Mouse (Mus musculus) left cerebral cortex, postnatal 4 days (tissue): ENCODE results near the gene Endod1. TPM values are rescaled to one million over a fixed set of nuclear protein-coding genes. Genes with fewer than 3 reads are reported as not detected.

Source experiments
- DNase-seq: peaks from one replicate; pipeline ENCODE4 v3.0.0-alpha.2; 2022
- intact Hi-C: fragments of 180-260 bp; cut with DNase I; formaldehyde crosslinking; loops from one replicate; pipeline ENCODE4 v1.15.1; 2025
- total RNA-seq, 2 experiments: library from RNA; stranded (reverse); gene quantifications; 2 replicates each; pipeline ENCODE4 v1.2.3; 2021

The Endod1 gene
- total RNA-seq: 10 to 100 TPM; 40.3 to 44.7 TPM

DNA sequence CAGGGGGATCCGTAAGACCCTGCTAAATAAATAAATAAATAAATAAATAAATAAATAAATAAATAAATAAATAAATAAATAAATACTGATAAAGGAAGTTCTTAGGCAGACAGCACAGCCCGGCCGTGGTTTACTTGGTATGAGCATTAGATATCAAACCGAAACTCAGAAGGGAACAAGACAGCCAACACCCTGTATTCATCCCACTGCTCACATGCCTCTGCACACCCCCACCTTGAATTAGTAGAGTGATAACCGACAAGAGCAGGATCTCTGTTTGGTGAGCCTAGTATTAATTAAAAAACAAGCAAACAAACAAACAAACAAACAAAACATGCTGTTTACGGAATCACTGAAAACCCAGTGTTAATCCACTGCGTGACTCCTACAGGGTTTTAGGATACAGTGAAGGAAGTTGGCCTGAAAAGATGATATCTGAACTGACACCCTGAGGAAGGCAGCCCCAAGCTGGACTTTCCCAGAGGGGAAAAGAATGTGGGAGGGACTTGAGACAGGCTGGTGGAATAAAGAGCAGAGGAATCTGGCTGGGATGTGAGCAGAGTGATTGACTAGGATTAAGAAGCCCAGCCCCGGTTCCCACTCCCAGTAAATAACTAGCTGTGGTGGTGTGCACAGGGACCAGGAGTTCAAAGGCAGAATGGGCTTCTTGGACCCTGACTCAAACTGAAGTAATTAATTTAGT lies at the start of gene Endod1:
Endod1 (minus strand) TSS at position 155 of the 703 bp plus-strand sequence.
- DNase-seq: peak; percentile 21
- intact Hi-C loops: no loop called here

DNA sequence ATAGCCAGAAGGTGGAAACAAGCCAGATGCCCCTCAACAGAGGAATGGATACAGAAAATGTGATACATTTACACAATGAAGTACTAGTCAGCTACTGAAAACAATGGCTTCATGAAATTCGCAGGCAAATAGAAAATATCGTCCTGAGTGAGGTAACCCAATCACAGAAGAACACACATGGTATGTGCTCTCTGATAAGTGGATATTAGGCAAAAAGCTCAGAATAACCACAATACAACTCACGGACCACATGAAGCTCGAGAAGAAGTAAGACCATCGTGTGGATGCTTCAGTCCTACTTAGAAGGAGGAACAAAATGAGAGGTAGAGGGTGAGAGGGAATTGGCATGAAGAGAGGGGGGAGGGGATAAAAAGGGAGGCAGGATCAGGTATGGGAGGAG lies 27.8 kb upstream of the Endod1 start:
- intact Hi-C loops: no loop called here
- no peak for DNase-seq

DNA sequence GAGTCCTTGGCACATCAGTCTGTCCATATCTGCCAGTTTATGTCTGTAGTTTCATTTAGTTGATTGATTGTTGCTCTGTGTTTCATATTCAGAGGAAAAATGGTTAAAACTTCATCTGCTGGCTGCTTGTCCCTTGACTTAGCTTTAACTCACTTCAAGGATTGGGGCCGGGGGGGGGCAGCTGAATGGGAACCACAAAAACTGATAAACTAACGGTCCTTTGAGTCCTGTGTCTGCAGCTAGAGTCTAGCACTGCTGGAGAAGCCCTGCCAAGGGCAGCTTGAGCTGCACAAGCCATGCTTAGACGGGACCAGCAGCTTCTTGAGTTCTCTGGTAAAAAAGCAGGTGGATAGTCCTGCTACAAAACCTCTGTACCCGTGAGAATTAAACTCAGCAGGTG lies 26.7 kb upstream of the Endod1 start:
- intact Hi-C loops: no loop called here
- DNase-seq: no peak

DNA sequence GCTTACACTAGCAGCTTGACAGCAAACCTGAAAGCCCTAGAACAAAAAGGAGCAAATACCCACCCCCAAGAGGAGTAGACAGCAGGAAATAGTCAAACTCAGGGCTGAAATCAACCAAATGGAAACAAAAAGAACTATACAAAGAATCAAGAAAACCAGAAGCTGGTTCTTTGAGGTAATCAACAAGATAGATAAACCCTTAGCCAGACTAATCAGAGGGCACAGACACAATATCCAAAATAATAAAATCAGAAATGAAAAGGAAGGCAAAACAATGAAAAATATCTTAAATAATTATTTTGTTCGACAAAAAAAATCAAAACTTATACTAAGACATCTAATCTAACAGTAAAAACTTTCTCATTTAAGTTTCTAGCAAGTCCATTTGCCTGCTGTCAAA lies 24.7 kb upstream of the Endod1 start:
- intact Hi-C loops: no loop called here

DNA sequence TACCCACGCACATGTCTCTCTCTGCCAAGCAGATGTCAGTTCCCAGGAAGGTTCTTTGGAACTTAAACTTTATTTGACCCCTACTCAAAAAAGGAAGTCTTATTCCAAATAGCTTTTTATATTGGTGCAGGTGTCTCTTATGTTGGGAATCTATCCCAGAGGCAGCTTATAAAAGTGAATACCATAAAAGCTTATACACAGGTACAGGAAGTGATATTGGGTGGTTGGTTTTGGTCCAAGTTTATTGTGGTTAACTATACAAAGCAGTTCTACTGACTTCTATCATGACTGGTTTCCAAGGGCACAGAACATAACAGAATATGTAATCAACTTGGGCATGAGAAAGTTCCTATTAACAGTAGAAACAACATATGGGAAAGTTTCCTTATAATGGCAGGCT lies 20.8 kb upstream of the Endod1 start:
- intact Hi-C loops: no loop called here
- DNase-seq: no peak

More for the DNA sequence above, 24.7 kb upstream of the Endod1 start:
- no peak for DNase-seq

DNA sequence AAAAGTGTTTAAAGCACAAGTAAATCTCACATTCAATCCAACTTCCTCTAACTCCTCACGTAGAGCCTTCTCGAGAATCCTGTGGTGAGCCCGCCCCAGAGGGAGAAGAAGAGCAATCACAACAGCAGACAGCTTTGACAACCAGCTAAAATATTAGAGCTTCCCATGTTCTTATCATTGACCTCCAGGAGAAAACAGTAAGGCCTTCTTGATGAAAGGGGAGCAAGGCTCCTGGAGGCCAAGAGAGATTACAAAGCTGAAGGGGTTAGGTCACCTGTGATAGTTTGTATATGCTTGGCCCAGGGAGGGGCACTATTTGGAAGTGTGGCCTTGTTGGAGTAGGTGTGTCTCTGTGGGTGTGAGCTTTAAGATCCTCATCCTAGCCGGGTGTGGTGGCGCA lies 19.1 kb upstream of the Endod1 start:
- DNase-seq: no peak
- intact Hi-C loops: no loop called here

DNA sequence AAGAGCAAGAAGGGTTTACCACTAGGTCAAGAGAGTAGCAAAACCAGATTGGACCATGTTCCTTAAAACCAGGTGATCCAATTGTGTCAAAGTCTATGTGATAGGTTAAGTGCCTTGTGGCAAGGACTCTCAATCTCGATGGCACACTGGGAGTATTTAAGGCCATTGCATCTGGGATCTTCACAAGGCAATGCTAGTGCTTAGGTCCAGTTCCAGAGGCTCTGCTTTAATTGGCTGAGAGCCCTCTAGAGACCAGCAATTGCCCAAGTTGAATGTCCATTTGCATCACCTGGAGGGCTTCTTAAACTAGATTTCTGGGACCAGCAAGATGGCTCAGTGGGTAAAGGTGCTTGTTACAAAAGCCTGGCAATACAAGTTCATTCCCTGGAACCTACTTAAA lies 17.6 kb upstream of the Endod1 start:
- DNase-seq: no peak
- intact Hi-C loops: no loop called here

DNA sequence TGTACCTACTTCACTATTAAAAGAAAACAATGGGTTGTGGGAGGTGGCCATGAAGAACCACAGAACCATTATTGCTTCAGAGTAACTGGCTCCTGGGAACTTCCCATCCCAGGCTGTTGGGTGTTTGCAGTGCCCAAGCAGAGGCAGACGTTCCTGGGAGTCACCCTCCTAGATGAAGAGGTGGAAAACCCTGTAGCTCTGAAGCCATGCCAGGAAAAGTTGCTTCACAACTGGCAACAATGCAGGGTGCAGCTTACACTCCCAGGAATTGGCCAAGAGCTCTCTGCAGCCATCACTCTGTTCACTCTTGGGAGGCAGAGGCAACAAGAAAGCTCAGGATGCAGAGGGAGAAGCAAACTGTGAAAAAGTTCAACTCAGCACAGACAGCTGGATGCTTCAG lies 16.8 kb upstream of the Endod1 start:
- DNase-seq: no peak
- intact Hi-C loops: no loop called here

DNA sequence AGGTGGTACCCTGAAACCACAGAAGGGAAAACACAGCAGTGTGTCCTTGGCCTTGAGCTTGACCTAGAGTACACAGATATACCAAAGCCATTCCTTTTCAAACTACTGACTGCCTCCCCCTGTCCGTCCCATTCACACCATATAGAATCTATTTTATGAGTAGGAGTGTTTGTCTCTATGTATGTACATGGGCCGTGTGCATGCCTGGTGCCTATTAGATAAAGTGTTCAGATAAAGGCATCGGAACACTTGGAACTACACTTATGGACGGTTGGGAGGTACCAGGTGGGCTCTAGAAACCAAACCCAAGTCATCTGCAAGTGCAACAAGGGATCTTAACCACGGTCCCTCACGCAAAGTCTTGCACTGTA lies 16.1 kb upstream of the Endod1 start:
- intact Hi-C loops: no loop called here
- DNase-seq: no peak

DNA sequence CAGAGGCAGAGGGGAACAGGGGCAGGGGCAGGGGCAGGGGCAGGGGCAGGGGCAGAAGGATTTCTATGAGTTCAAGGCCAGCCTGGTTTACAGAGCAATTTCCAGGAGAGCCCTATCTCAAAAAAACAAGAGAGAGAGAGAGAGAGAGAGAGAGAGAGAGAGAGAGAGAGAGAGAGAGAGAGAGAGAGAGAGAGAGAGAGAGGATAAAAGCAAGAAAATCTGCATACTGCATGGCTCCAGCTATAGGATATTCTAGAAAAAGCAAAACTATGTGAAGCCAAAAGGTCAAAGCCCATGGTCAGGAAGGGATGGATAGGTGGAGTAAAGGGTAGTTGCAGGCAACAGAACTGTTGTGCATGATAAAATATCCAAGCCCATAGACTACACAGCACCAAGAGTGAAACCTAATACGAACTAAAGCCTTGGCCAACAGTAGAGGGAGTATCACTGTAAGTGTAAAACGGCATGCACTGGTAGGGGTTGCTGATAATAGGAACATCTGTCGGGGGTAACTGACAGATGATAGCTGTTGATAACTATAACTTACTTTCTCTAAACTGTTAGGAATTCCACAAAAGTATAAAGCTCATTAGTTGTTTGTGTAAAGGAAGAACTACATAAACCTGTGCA lies 15.6 kb upstream of the Endod1 start:
- intact Hi-C loops: no loop called here
- DNase-seq: no peak

DNA sequence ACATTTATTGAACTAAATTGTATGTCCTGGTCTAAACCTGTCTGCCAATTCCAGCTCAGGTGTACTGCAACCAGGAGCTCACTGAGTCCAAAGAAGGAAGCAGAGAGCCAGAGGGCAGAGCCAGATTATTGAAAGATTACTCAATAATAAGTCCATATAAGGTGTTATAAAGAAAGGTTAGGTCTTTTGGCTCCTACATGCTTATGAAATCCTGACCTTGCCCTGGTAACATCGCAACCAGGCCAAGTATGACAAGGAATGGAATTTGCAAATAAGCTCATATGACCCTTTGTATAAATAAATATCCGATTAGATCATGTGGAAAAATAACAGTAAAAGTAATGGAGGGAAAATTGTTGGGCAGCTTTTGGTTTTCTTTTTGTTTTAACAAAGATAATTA lies 14.8 kb upstream of the Endod1 start:
- DNase-seq: no peak
- intact Hi-C loops: no loop called here

DNA sequence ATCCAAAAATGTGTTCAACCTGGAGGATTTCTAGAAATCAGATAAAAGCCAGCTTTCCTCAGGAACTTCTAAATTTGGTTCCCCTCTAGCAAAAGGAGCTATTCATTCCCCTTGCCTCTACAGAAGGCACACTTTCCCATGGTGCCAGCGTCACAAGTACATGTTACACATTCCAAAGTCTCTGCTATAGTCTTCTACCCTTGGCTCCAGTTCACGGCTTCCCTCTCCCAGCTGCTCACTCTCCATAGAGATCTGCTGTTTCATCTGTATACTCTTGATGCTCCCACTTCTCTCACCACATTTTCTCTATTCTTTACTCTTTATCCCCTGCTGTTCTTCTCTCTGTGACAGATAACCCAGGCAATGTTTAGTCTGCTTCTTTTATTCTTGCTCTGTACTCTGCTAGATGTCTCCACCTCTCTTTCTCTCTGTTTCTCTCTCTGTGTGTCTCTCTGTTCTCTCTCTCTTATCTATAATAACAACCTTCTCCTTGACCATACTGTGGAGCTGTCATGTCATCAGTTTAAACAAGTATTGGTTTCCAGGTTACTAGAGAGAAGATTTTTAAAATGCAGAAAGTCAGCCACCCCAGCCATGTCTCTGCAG lies 13.8 kb upstream of the Endod1 start:
- no peak for DNase-seq
- intact Hi-C loops: no loop called here

DNA sequence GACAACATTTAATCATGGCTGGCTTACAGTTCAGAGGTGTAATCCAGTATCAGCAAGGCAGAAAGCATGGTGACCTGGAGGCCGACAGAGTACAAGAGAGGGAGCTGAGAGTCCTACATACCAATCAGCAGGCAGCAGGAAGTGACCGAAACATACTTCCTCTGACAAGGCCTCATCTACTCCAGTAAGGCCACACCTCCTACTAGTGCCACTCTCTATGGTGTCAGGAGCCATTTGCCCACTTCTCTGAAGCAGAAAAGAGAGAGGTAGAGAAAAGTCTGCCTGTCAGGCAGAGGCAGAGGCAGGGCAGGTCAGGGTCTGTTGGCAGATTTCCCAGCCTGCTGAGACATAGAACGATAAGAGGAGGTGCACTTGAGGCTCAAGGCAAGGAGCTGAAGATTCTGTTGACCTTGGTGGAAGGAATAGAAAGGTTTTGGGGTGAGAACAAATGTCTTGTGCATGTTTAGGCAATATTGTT lies 10.6 kb upstream of the Endod1 start:
- intact Hi-C loops: no loop called here
- no peak for DNase-seq

DNA sequence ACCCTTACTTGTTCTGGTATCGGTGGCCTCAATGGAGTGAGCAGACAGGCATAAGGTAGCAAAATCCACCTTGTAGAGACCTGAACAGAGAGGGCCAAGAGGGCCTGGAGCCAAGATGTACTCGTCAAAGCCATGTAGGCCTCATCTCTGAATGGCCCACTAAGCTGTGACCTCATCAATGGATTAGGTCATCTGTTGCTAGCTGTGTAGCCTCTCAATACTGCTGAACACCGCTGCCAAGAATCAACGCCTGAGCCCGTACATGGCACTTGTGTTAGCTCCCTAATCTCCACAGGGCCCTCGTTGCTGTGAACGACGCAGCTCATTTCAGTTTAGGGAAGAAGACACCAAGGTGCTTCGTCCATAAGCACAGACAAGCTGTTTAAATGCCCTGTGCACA lies 10.0 kb upstream of the Endod1 start:
- intact Hi-C loops: no loop called here
- DNase-seq: no peak

DNA sequence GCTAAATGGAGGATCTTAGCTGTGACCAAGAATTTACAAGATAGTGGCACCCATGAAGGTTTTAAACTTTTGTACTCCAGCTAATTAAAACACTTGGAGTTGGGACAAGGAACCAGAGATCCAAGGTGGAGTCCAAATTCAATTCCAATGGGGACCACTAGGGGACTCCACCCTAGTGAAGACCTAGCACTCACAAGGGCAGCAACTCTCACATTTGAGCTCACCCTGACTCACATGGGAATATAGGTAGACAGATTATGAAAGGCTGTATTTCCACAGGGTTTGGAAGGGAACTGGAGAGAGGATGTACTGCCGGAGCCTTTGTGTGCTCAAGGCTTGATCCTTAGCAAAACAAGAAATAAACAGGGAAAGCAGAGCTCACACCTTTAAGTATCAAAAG lies 9.0 kb upstream of the Endod1 start:
- intact Hi-C loops: no loop called here
- no peak for DNase-seq

DNA sequence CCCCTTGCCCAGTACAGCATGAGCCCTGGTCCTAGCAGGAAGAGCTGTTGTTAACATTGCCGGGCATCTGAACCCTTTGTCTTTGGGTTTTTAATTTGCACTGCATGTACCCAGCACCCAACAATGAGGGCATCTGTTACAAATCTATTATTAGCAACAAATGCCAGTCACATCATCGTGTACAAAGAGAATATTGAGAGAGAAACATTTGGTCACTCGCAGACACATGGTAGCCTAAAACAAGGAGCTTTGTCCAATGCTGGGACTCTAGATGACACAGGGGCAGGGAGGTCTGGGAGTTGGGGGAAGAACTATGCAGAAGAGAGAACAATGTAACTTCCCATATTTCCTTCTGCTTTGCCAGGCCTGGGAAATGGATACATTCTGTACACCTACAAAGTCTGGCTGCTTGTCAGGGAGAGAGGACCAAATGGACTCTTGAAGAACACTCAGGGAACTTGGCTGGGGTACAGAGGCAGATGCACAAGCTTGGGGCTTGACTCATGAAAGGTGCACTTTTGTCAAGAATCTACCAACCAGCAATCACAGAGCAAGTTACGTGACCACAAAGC lies 7.8 kb upstream of the Endod1 start:
- intact Hi-C loops: no loop called here
- no peak for DNase-seq

DNA sequence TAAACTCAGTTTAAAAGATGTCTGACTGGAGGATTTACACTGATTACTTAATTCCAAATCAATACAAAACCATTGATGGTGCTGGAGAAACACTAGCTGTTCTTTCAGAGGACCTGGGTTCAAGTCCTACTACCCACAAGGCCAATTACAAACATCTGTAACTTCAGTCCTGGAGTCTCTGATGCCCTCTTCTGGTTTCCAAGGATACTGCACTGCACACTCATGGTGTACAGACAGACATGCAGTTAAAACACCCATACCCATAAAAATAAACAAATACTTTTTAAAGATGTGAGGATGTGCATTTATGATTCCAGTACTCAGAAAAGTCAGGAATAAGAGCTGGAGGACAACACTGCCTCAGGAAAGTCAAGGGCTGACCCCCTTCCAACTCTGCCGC lies 6.7 kb upstream of the Endod1 start:
- intact Hi-C loops: no loop called here

DNA sequence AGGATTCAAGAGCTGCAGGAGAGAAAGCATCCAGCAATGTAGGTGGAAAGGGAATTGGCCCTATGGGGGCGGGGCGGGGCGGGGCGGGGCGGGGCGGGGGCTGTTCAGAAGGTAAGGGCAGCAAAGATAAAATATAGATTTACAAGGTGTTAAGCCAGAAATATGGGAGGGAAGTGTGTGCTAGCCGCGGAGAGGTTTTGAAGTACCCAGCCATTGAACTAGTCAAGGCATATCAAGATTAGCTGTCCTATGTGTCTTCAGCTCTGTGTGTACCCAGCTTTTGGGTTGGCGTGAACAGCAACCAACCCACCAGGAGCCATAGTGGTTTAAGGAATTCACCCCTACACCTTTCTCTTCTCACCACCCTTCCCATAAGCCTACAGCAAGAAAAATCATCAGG lies 5.5 kb upstream of the Endod1 start:
- no peak for DNase-seq
- intact Hi-C loops: no loop called here

More for the DNA sequence above, 6.7 kb upstream of the Endod1 start:
- DNase-seq: no peak

DNA sequence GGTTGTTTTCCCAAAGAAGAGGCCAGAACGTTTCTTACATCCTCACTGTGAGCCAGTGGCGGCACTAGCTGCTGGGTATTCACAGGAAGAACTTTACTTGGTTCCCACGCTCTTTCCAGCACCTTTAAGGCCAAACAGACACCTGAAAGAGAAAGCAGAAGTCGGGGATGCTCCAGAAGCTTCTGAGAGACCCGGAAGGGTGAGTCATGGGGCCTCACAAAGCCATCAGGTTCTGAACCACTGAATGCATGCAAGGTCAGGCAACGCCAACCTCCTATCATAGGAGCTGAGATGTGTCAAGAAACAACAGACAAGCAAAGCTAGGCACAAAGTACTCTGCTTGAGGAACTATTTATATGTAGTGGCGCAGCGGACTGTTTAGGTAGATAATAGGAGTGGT lies 4.4 kb upstream of the Endod1 start:
- intact Hi-C loops: no loop called here
- no peak for DNase-seq

DNA sequence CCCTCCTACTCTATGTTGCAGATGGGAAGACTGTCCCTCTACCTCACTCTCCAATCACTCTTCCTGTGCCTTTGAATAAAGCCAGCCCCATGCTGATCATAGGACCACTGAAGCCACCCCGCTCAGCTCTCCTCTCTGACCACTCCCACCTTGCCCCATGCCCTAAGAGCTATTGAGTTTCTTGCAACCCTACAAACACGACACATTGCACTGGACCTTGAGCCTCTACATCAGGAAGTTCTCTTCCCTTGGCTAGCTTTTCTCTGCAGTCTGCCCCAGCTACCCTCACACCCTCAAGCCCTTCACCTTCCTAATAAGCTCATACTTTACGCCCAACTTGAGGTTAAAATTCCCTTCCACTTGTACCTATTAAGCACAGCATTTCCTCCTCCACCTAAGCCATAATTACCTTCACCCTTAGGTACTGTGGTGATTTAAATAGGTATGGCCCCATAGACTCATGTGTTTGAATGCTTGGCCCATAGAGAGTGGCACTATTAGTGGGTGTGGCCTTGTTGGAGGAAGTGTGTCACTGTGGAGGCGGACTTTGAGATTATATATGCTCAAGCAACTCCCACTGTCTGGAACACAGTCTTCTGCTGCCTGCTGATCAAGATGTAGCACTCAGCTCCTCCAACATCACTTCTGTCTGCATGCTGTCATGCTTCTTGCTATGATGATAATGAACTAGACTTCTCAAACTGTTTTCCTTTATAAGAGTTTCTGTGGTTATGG lies 2.0 kb upstream of the Endod1 start:
- intact Hi-C loops: no loop called here
- no peak for DNase-seq

DNA sequence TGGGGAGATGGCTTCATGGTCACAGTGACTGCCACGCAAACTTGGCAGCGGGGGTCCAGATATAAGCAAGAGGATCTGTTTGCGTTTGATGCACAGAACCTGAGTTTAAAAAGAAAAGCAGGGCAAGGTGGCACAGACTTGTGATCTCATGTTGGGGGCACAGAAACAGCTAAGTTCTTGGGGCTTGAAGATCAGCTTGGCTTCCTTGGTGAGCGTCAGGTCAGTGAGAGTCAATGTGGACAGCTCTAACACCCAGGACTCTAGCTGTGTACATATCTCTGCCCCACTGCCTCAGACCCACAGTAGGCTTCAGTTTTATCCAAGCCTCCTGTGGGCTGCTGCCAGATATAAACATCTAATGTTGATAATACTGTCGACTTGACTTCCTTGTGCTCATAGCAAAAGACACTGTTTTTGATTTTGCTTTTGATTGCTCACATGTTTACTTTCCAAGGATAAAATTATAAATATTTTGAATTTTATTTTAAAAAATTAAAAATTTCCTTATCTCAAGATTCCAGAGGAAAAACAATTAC lies 1.0 kb upstream of the Endod1 start:
- intact Hi-C loops: no loop called here
- no peak for DNase-seq
